In genomic region chr2:27885456-27886147, GRCm38 (mm10) we compare ENCODE assay signal across 8 mouse cellular contexts. TPM values are rescaled to one million over a fixed set of nuclear protein-coding genes. Genes with fewer than 3 reads are reported as not detected.
DNase-seq lines count a peak whose midpoint lies in the region; ATAC-seq lines count a peak whose summit lies in the region.

No protein-coding gene starts in this region.

- WGBS in heart, embryonic 10.5 days, result 15% methylated on average over 12 of the region's 12 CpGs
- 15% methylated on average over 12 of the region's 12 CpGs for WGBS in limb, embryonic 10.5 days
- 6% methylated on average over 12 of the region's 12 CpGs for WGBS in midbrain, embryonic 15.5 days

- H3K27ac ChIP-seq in heart, embryonic 10.5 days, result peak overlapping the region; percentile 93
- peak overlapping the region; percentile 90 for H3K27ac ChIP-seq in limb, embryonic 10.5 days
- no peak overlapping the region for H3K27ac ChIP-seq in midbrain, embryonic 15.5 days

- H3K27me3 ChIP-seq in heart, embryonic 10.5 days (ENCODE audit: insufficient read depth, poor library complexity, severe bottlenecking), result peaks cover 16% of the 10 kb centered on the region; the same call in 1 of the 2 replicates
- peaks cover 28% of the 10 kb centered on the region for H3K27me3 ChIP-seq in limb, embryonic 10.5 days (ENCODE audit: low read depth, poor library complexity, severe bottlenecking)
- peaks cover 20% of the 10 kb centered on the region for H3K27me3 ChIP-seq in midbrain, embryonic 15.5 days (replicated peaks)

- no peaks in the 10 kb centered on the region for H3K9me3 ChIP-seq in heart, embryonic 10.5 days
- no peaks in the 10 kb centered on the region for H3K9me3 ChIP-seq in limb, embryonic 10.5 days (replicated peaks)
- H3K9me3 ChIP-seq in midbrain, embryonic 15.5 days, result no peaks in the 10 kb centered on the region

- H3K36me3 ChIP-seq in heart, embryonic 10.5 days, result no peaks in the 10 kb centered on the region
- no peaks in the 10 kb centered on the region for H3K36me3 ChIP-seq in limb, embryonic 10.5 days
- H3K36me3 ChIP-seq in midbrain, embryonic 15.5 days (replicated peaks), result no peaks in the 10 kb centered on the region

- peak overlapping the region; percentile 79 for H3K4me3 ChIP-seq in heart, embryonic 10.5 days
- H3K4me3 ChIP-seq in limb, embryonic 10.5 days, result peak overlapping the region; percentile 75
- H3K4me3 ChIP-seq in midbrain, embryonic 15.5 days, result peak overlapping the region; percentile 49

- peak; percentile 84 for ATAC-seq in midbrain, embryonic 15.5 days (replicated peaks)
- no peak for ATAC-seq in erythroid progenitor cell, adult 5-6 weeks (replicated peaks; ENCODE audit: low FRiP score, poor library complexity, severe bottlenecking)

- H3K9ac ChIP-seq in midbrain, embryonic 15.5 days, result peak overlapping the region; percentile 37; the same call in 1 of the 2 replicates

- DNase-seq in heart, embryonic 10.5 days (ENCODE audit: low spot score), result peak; percentile 86
- DNase-seq in heart, postnatal 4 days, result no peak
- DNase-seq in WW6 (ENCODE audit: low read depth, low spot score), result peak; percentile 33
- peak; percentile 67 for DNase-seq in forelimb bud, embryonic 11.5 days (ENCODE audit: low read depth, low spot score)
- DNase-seq in limb, embryonic 10.5 days (ENCODE audit: low spot score), result no peak
- no peak for DNase-seq in urinary bladder, adult 2 months (ENCODE audit: low spot score)

- H3K4me1 ChIP-seq in heart, embryonic 10.5 days, result peaks cover 60% of the 10 kb centered on the region
- H3K4me1 ChIP-seq in limb, embryonic 10.5 days, result peaks cover 52% of the 10 kb centered on the region
- peaks cover 28% of the 10 kb centered on the region for H3K4me1 ChIP-seq in midbrain, embryonic 15.5 days

- H3K4me2 ChIP-seq in midbrain, embryonic 15.5 days, result peak overlapping the region; percentile 98

RNA-seq across cellular contexts. Expression of gene Col5a1, which starts 0.6 kb away (rescaled TPM):
- polyA plus RNA-seq in heart, embryonic 10.5 days (2016; fragmentation: Nextera tagmentation; extraction: Ambion mirVana), result 31.3 and 37.4 TPM in 2 replicates
- 100 to 1,000 TPM; 167 to 185 TPM for total RNA-seq in heart, postnatal 4 days (2021)
- polyA plus RNA-seq in limb, embryonic 10.5 days (2016; fragmentation: Nextera tagmentation; extraction: Ambion mirVana), result 13.5 and 21.4 TPM in 2 replicates
- 8.7 and 9.5 TPM in 2 replicates for polyA plus RNA-seq in midbrain, embryonic 15.5 days (2015; fragmentation: Nextera tagmentation; extraction: Ambion mirVana)
- 59.2 and 104 TPM in 2 replicates for polyA plus RNA-seq in urinary bladder, adult 2 months (2012; rRNA removed)
- 9.4 and 10.9 TPM in 2 replicates for total RNA-seq in erythroid progenitor cell, adult 5-6 weeks (2015; ENCODE audit: low replicate concordance)
- total RNA-seq in erythroid progenitor cell, adult 5-6 weeks (2017; ENCODE audit: low replicate concordance), result 5.3 and 7.0 TPM in 2 replicates

Comparison
In these comparisons a context has a peak if more than half of its experiments do, and no peak if none do; other contexts are left out.
1. DNase-seq: peak in heart, embryonic 10.5 days (single experiment), WW6 (single experiment) and forelimb bud, embryonic 11.5 days (single experiment); none in heart, postnatal 4 days (single experiment), limb, embryonic 10.5 days (single experiment) and urinary bladder, adult 2 months (single experiment).
2. Peak in every context shown above with its lines, with median percentiles within 50 percentile points of each other: H3K4me3 ChIP-seq.